Mouse (Mus musculus) embryo, embryonic 11 days (tissue): ENCODE measurements at regions not wholly inside any gene's neighbourhood (a gene's known extent, or its start where the extent isn't known, plus 50 kb on each side); places are given as distances from the start of the nearest gene placed in this dataset.

ENCODE experiments used
- DNase-seq: peaks from one replicate; pipeline ENCODE4 v3.0.0-alpha.2; 2015

- DNase-seq, result no peak
Measured at GRCm38 (mm10) chr3:148555324-148555723, 435.0 kb downstream of the Adgrl2 start.

- no peak for DNase-seq
Measured at GRCm38 (mm10) chr3:148550716-148551115, 439.6 kb downstream of the Adgrl2 start.

- DNase-seq, result no peak
Measured at GRCm38 (mm10) chr3:148544929-148545328, 445.4 kb downstream of the Adgrl2 start.

GRCm38 (mm10) chr3:148542217-148542616 is 448.1 kb downstream of the Adgrl2 start:
- DNase-seq, result no peak

GRCm38 (mm10) chr3:148537669-148538271 is 452.6 kb downstream of the Adgrl2 start:
- DNase-seq, result no peak

GRCm38 (mm10) chr3:148529893-148530292 is 460.5 kb downstream of the Adgrl2 start:
- no peak for DNase-seq

GRCm38 (mm10) chr3:148510381-148510780 is 480.0 kb downstream of the Adgrl2 start:
- no peak for DNase-seq

GRCm38 (mm10) chr3:148504928-148505327 is 485.4 kb downstream of the Adgrl2 start:
- no peak for DNase-seq

- no peak for DNase-seq
Measured at GRCm38 (mm10) chr3:148503432-148503831, 486.9 kb downstream of the Adgrl2 start.

- DNase-seq, result no peak
Measured at GRCm38 (mm10) chr3:148501801-148502200, 488.6 kb downstream of the Adgrl2 start.

- DNase-seq, result no peak
Measured at GRCm38 (mm10) chr3:148496672-148497071, 493.7 kb downstream of the Adgrl2 start.

GRCm38 (mm10) chr3:148491287-148491686 is 499.1 kb downstream of the Adgrl2 start:
- no peak for DNase-seq

GRCm38 (mm10) chr3:148489201-148489600 is 501.2 kb downstream of the Adgrl2 start:
- no peak for DNase-seq

GRCm38 (mm10) chr3:148487949-148488348 is 502.4 kb downstream of the Adgrl2 start:
- DNase-seq, result no peak

GRCm38 (mm10) chr3:148475862-148476261 is 514.5 kb downstream of the Adgrl2 start:
- DNase-seq, result no peak

GRCm38 (mm10) chr3:148472943-148473444 is 517.4 kb downstream of the Adgrl2 start:
- DNase-seq, result no peak

GRCm38 (mm10) chr3:148465456-148465855 is 524.9 kb downstream of the Adgrl2 start:
- no peak for DNase-seq

GRCm38 (mm10) chr3:148462791-148463190 is 527.6 kb downstream of the Adgrl2 start:
- no peak for DNase-seq

- no peak for DNase-seq
Measured at GRCm38 (mm10) chr3:148448888-148449287, 541.5 kb downstream of the Adgrl2 start.

- no peak for DNase-seq
Measured at GRCm38 (mm10) chr3:148448465-148448864, 541.9 kb downstream of the Adgrl2 start.

- no peak for DNase-seq
Measured at GRCm38 (mm10) chr3:148446845-148447244, 543.5 kb downstream of the Adgrl2 start.

- no peak for DNase-seq
Measured at GRCm38 (mm10) chr3:148443012-148443411, 547.3 kb downstream of the Adgrl2 start.

GRCm38 (mm10) chr3:148434033-148434432 is 556.3 kb downstream of the Adgrl2 start:
- DNase-seq, result no peak

GRCm38 (mm10) chr3:148429012-148429865 is 561.1 kb downstream of the Adgrl2 start:
- DNase-seq, result no peak
